Mouse (Mus musculus) ES-Bruce4 (cell line): ENCODE data around the gene Mgat5.

Experiments used
- CTCF ChIP-seq: IDR thresholded peaks from one replicate; pipeline ENCODE4 v1.8.1; 2011; ENCODE audit warnings: low read depth, low read length
- EP300 ChIP-seq: IDR thresholded peaks from 2 replicates; pipeline ENCODE4 v1.6.1; 2011; ENCODE audit warnings: low read depth, low read length; ENCODE audit not compliant: insufficient read depth

GRCm38 (mm10) chr1:127387661-127388060 lies 182.8 kb downstream of the Mgat5 start:
- TF ChIP-seq CTCF (no peak), EP300 (no peak)
